Comparison of ENCODE assay signal across 8 mouse cellular contexts in genomic region chr10:128322141-128323108, GRCm38 (mm10). TPM values are rescaled to one million over a fixed set of nuclear protein-coding genes. Genes with fewer than 3 reads are reported as not detected.
DNase-seq lines count a peak whose midpoint lies in the region; ATAC-seq lines count a peak whose summit lies in the region.

TSS of gene Cnpy2 (plus strand) at chr10:128322459.

- WGBS in embryonic facial prominence, embryonic 10.5 days = under 1% methylated on average over 40 of the region's 40 CpGs
- WGBS in intestine, embryonic 16.5 days = under 1% methylated on average over 40 of the region's 40 CpGs

- H3K36me3 ChIP-seq in embryonic facial prominence, embryonic 10.5 days (replicated peaks) = peaks cover 75% of the 10 kb centered on the region
- peaks cover 22% of the 10 kb centered on the region for H3K36me3 ChIP-seq in intestine, embryonic 16.5 days (ENCODE audit: control insufficient read depth, insufficient read depth, low read length)

- H3K9ac ChIP-seq in intestine, embryonic 16.5 days (ENCODE audit: low read depth, low read length) = peak within 1 kb of the TSS; percentile 88

- no peaks in the 10 kb centered on the region for H3K9me3 ChIP-seq in embryonic facial prominence, embryonic 10.5 days
- H3K9me3 ChIP-seq in intestine, embryonic 16.5 days (ENCODE audit: control insufficient read depth, low read length) = no peaks in the 10 kb centered on the region

- DNase-seq in adrenal gland, adult 8-10 months = peak; percentile 77
- peak; percentile 97 for DNase-seq in embryonic facial prominence, embryonic 10.5 days (ENCODE audit: low spot score)
- DNase-seq in gonadal fat pad, adult 2 months (ENCODE audit: low read depth) = no peak
- peak; percentile 87 to 90 for DNase-seq in left cerebral cortex, postnatal 25 days (ENCODE audit: low spot score in 2 of 2)
- DNase-seq in mesoderm, embryonic 11.5 days (ENCODE audit: low read depth, low spot score) = peak; percentile 96
- DNase-seq in right cerebral cortex, postnatal 25 days = peak; percentile 87
- DNase-seq in urinary bladder, postnatal 36 days (ENCODE audit: low spot score in 2 of 2) = peak; percentile 79 to 84

- H3K4me2 ChIP-seq in intestine, embryonic 16.5 days (ENCODE audit: low read depth, low read length) = peak within 1 kb of the TSS; percentile 61

- H3K4me3 ChIP-seq in embryonic facial prominence, embryonic 10.5 days = peak within 1 kb of the TSS; percentile 89
- peak within 1 kb of the TSS; percentile 64 for H3K4me3 ChIP-seq in intestine, embryonic 16.5 days (ENCODE audit: low read length)

- peak; percentile 94 for ATAC-seq in intestine, embryonic 16.5 days

- H3K4me1 ChIP-seq in embryonic facial prominence, embryonic 10.5 days = peaks cover 16% of the 10 kb centered on the region
- peaks cover 14% of the 10 kb centered on the region for H3K4me1 ChIP-seq in intestine, embryonic 16.5 days (ENCODE audit: control insufficient read depth, insufficient read depth, low read length)

- no peaks in the 10 kb centered on the region for H3K27me3 ChIP-seq in embryonic facial prominence, embryonic 10.5 days (replicated peaks; ENCODE audit: low read depth, poor library complexity, severe bottlenecking)
- no peaks in the 10 kb centered on the region for H3K27me3 ChIP-seq in intestine, embryonic 16.5 days (replicated peaks; ENCODE audit: control insufficient read depth, insufficient read depth, low read length)

- intact Hi-C loops in left cerebral cortex, postnatal 25 days (cut with DNase I) = loop anchor here (1.0 kb wide), 1 partner anchor 19 kb away; the partner anchor contains the start of gene Pan2

- peak within 1 kb of the TSS; percentile 97 for H3K27ac ChIP-seq in embryonic facial prominence, embryonic 10.5 days (replicated peaks)
- peak within 1 kb of the TSS; percentile 84 for H3K27ac ChIP-seq in intestine, embryonic 16.5 days (ENCODE audit: low read length)

RNA-seq across cellular contexts. Expression of gene Cnpy2, which starts in this region (rescaled TPM):
- 100 to 1,000 TPM; 172 to 202 (median 177) TPM for total RNA-seq in adrenal gland, adult 8-10 months (2022)
- 273 and 305 TPM in 2 replicates for polyA plus RNA-seq in embryonic facial prominence, embryonic 10.5 days (2016; fragmentation: Nextera tagmentation; extraction: Ambion mirVana)
- polyA plus RNA-seq in gonadal fat pad, adult 2 months (2012; rRNA removed) = 96.7 and 103 TPM in 2 replicates
- polyA plus RNA-seq in intestine, embryonic 16.5 days (2015; fragmentation: Nextera tagmentation; extraction: Ambion mirVana) = 295 and 297 TPM in 2 replicates
- 10 to 100 TPM; 64.7 to 70.5 TPM for total RNA-seq in left cerebral cortex, postnatal 25 days (2021)
